8 mouse cellular contexts compared by ENCODE assay signal in genomic region chr3:89244158-89244981, GRCm38 (mm10). TPM values are rescaled to one million over a fixed set of nuclear protein-coding genes. Genes with fewer than 3 reads are reported as not detected.
A peak's percentile ranks its signal among the peaks of the same experiment; 100 is the strongest.
DNase-seq lines count a peak whose midpoint lies in the region; ATAC-seq and TF ChIP-seq lines count a peak whose summit lies in the region.

No protein-coding gene starts in this region.

- H3K4me3 ChIP-seq in gastrocnemius, adult 2 months: peak overlapping the region; percentile 90
- peak overlapping the region; percentile 42 to 48 (median 48) for H3K4me3 ChIP-seq in CH12.LX (replicated peaks in 1 of 3; ENCODE audit: low read depth in 2 of 3, low read length in 2 of 3, poor library complexity in 1 of 3)
- H3K4me3 ChIP-seq in embryonic facial prominence, embryonic 14.5 days (ENCODE audit: low read depth, low read length): peak overlapping the region; percentile 69
- peak overlapping the region; percentile 65 for H3K4me3 ChIP-seq in intestine, postnatal 0 days (ENCODE audit: low read depth, low read length)
- H3K4me3 ChIP-seq in lung, embryonic 16.5 days (ENCODE audit: low read length): peak overlapping the region; percentile 89
- peak overlapping the region; percentile 33 for H3K4me3 ChIP-seq in stomach, embryonic 14.5 days (ENCODE audit: low read depth, low read length)

- peak overlapping the region; percentile 87; the same call in 1 of the 2 replicates for H3K4me2 ChIP-seq in CH12.LX (ENCODE audit: insufficient read depth, low read depth, poor library complexity, severe bottlenecking)
- H3K4me2 ChIP-seq in embryonic facial prominence, embryonic 14.5 days (ENCODE audit: low read depth, low read length): peak overlapping the region; percentile 65
- H3K4me2 ChIP-seq in intestine, postnatal 0 days (replicated peaks; ENCODE audit: low read depth): peak overlapping the region; percentile 88
- peak overlapping the region; percentile 65 for H3K4me2 ChIP-seq in lung, embryonic 16.5 days (ENCODE audit: low read depth, low read length)
- H3K4me2 ChIP-seq in stomach, embryonic 14.5 days (replicated peaks; ENCODE audit: low read depth, low read length): peak overlapping the region; percentile 52

- peaks cover 3 to 54% of the 10 kb centered on the region in 2 experiments; a peak in 2 of 4 replicates for H3K4me1 ChIP-seq in CH12.LX (ENCODE audit: control insufficient read depth in 1 of 2, insufficient read depth in 2 of 2)
- peaks cover 6% of the 10 kb centered on the region; the same call in 1 of the 2 replicates for H3K4me1 ChIP-seq in embryonic facial prominence, embryonic 14.5 days (ENCODE audit: control insufficient read depth, insufficient read depth, low read length)
- peaks cover 7% of the 10 kb centered on the region; the same call in 1 of the 2 replicates for H3K4me1 ChIP-seq in intestine, postnatal 0 days (replicated peaks; ENCODE audit: control insufficient read depth, insufficient read depth, low read length)
- H3K4me1 ChIP-seq in lung, embryonic 16.5 days (replicated peaks; ENCODE audit: control insufficient read depth, insufficient read depth, low read length): peaks cover 29% of the 10 kb centered on the region
- peaks cover 20% of the 10 kb centered on the region for H3K4me1 ChIP-seq in stomach, embryonic 14.5 days (ENCODE audit: control insufficient read depth, insufficient read depth, low read length)

- H3K9ac ChIP-seq in CH12.LX (ENCODE audit: insufficient read depth, low read depth): peak overlapping the region; percentile 24; the same call in 1 of the 2 replicates
- H3K9ac ChIP-seq in embryonic facial prominence, embryonic 14.5 days (ENCODE audit: low read depth, low read length): peak overlapping the region; percentile 53
- H3K9ac ChIP-seq in intestine, postnatal 0 days (ENCODE audit: low read depth, low read length): no peak overlapping the region
- H3K9ac ChIP-seq in lung, embryonic 16.5 days (ENCODE audit: low read length): peak overlapping the region; percentile 53
- 0 out of 2 replicates have a peak overlapping the region, but pooled peaks have one; percentile 11 for H3K9ac ChIP-seq in stomach, embryonic 14.5 days (replicated peaks; ENCODE audit: low read depth, low read length)

- ATAC-seq in embryonic facial prominence, embryonic 14.5 days (ENCODE audit: low read depth): peak; percentile 27
- no peak for ATAC-seq in intestine, postnatal 0 days
- ATAC-seq in lung, embryonic 16.5 days (ENCODE audit: low read depth): peak; percentile 9
- ATAC-seq in stomach, embryonic 14.5 days (ENCODE audit: insufficient number of reproducible peaks, insufficient read depth, low FRiP score, low read depth): peak; percentile 20; the same call in 1 of the 2 replicates

- no peak for TF ChIP-seq POLR2A in CH12.LX (IDR thresholded peaks at IDR 0.05; ENCODE audit: low read depth, low read length)

- WGBS in embryonic facial prominence, embryonic 14.5 days: 14% methylated on average over 24 of the region's 25 CpGs
- WGBS in intestine, postnatal 0 days: 27% methylated on average over 25 of the region's 25 CpGs
- 12% methylated on average over 24 of the region's 25 CpGs for WGBS in lung, embryonic 16.5 days
- WGBS in stomach, embryonic 14.5 days: 14% methylated on average over 25 of the region's 25 CpGs

- peaks cover 16 to 37% of the 10 kb centered on the region in 2 experiments for H3K36me3 ChIP-seq in CH12.LX (replicated peaks in 1 of 2; ENCODE audit: control insufficient read depth in 1 of 2, insufficient read depth in 1 of 2, low read length in 1 of 2)
- H3K36me3 ChIP-seq in embryonic facial prominence, embryonic 14.5 days (ENCODE audit: control insufficient read depth, insufficient read depth, low read length): peaks cover 11% of the 10 kb centered on the region; the same call in 1 of the 2 replicates
- H3K36me3 ChIP-seq in intestine, postnatal 0 days (ENCODE audit: control insufficient read depth, insufficient read depth): peaks cover 3% of the 10 kb centered on the region; the same call in 1 of the 2 replicates
- H3K36me3 ChIP-seq in lung, embryonic 16.5 days (ENCODE audit: control insufficient read depth, insufficient read depth, low read length): peaks cover under 1% of the 10 kb centered on the region; the same call in 1 of the 2 replicates
- H3K36me3 ChIP-seq in stomach, embryonic 14.5 days (ENCODE audit: control insufficient read depth, insufficient read depth, low read length): peaks cover 1% of the 10 kb centered on the region; the same call in 1 of the 2 replicates

- intact Hi-C loops in gastrocnemius, adult 2 months (cut with DNase I): no loop called here

- no peaks in the 10 kb centered on the region for H3K27me3 ChIP-seq in CH12.LX (replicated peaks)
- no peaks in the 10 kb centered on the region for H3K27me3 ChIP-seq in embryonic facial prominence, embryonic 14.5 days (replicated peaks; ENCODE audit: control insufficient read depth, insufficient read depth, low read length)
- 0 out of 2 replicates have a peak, but pooled peaks cover 4% of the 10 kb centered on the region for H3K27me3 ChIP-seq in intestine, postnatal 0 days (replicated peaks; ENCODE audit: control insufficient read depth, insufficient read depth, low read length)
- H3K27me3 ChIP-seq in lung, embryonic 16.5 days (ENCODE audit: control insufficient read depth, insufficient read depth, low read depth, low read length): no peaks in the 10 kb centered on the region; the same call in 1 of the 2 replicates
- H3K27me3 ChIP-seq in stomach, embryonic 14.5 days (ENCODE audit: control insufficient read depth, insufficient read depth, low read length): no peaks in the 10 kb centered on the region

- TF ChIP-seq RAD21 in CH12.LX (IDR thresholded peaks at IDR 0.05; ENCODE audit: low read depth, low read length): no peak

- no peak overlapping the region for H3K27ac ChIP-seq in gastrocnemius, adult 2 months
- H3K27ac ChIP-seq in CH12.LX (ENCODE audit: insufficient read depth, low read depth): no peak overlapping the region
- peak overlapping the region; percentile 44; the same call in 1 of the 2 replicates for H3K27ac ChIP-seq in embryonic facial prominence, embryonic 14.5 days (replicated peaks; ENCODE audit: low read depth, low read length)
- no peak overlapping the region for H3K27ac ChIP-seq in intestine, postnatal 0 days (ENCODE audit: low read depth, low read length)
- H3K27ac ChIP-seq in lung, embryonic 16.5 days (ENCODE audit: low read length): peak overlapping the region; percentile 77
- H3K27ac ChIP-seq in stomach, embryonic 14.5 days (ENCODE audit: low read length): no peak overlapping the region

- H3K9me3 ChIP-seq in CH12.LX (replicated peaks; ENCODE audit: low read length): no peaks in the 10 kb centered on the region
- no peaks in the 10 kb centered on the region for H3K9me3 ChIP-seq in embryonic facial prominence, embryonic 14.5 days (ENCODE audit: control insufficient read depth, low read length)
- no peaks in the 10 kb centered on the region for H3K9me3 ChIP-seq in intestine, postnatal 0 days (ENCODE audit: control insufficient read depth)
- H3K9me3 ChIP-seq in lung, embryonic 16.5 days (ENCODE audit: control insufficient read depth, low read length): no peaks in the 10 kb centered on the region
- no peaks in the 10 kb centered on the region for H3K9me3 ChIP-seq in stomach, embryonic 14.5 days (ENCODE audit: control insufficient read depth, low read depth, low read length)

- TF ChIP-seq CTCF in gastrocnemius, adult 2 months (IDR thresholded peaks at IDR 0.05): peak; percentile 25; the same call in 1 of the 2 replicates
- peak in 1 of 2 experiments; percentile 37; a peak in 2 of 4 replicates for TF ChIP-seq CTCF in CH12.LX (conservative IDR thresholded peaks at IDR 0.05 in 1 of 2, IDR thresholded peaks at IDR 0.05 in 1 of 2; ENCODE audit: low read depth in 2 of 2, low read length in 2 of 2)
- TF ChIP-seq CTCF in intestine, postnatal 0 days (IDR thresholded peaks at IDR 0.05; ENCODE audit: low read depth): peak; percentile 48

- dilution Hi-C loops in CH12.LX (cut with MboI; ENCODE audit: extremely low pct_ligation_motif_present, extremely low pct_unique_long_range_greater_than_20kb, low sequenced_read_pairs): no loop called here

- no peak for TF ChIP-seq EP300 in CH12.LX (IDR thresholded peaks at IDR 0.05; ENCODE audit: low read length)

- no peak for DNase-seq in gastrocnemius, adult 2 months
- no peak for DNase-seq in gastrocnemius, postnatal 10 days
- DNase-seq in CH12.LX (ENCODE audit: extremely low read depth): no peak
- DNase-seq in embryonic facial prominence, embryonic 14.5 days (ENCODE audit: low spot score): no peak
- no peak for DNase-seq in right cerebral cortex, postnatal 36 days (ENCODE audit: low spot score in 2 of 2)

- in situ Hi-C loops in CH12.LX (cut with MboI; ENCODE audit: low pct_ligation_motif_present, low pct_unique_long_range_greater_than_20kb, low sequenced_read_pairs): loop anchor here (5.0 kb wide), 1 partner anchor 37 kb away; no protein-coding TSS in a partner anchor

- H3K79me2 ChIP-seq in CH12.LX (replicated peaks; ENCODE audit: control insufficient read depth, extremely low read depth, insufficient read depth, poor library complexity, severe bottlenecking): peaks cover 17% of the 10 kb centered on the region

RNA-seq across cellular contexts. Expression of gene Krtcap2, which starts 1.4 kb away (rescaled TPM):
- 10 to 100 TPM; 62.9 to 79.7 TPM for total RNA-seq in gastrocnemius, adult 2 months (2021)
- total RNA-seq in gastrocnemius, postnatal 10 days (2021): 10 to 100 TPM; 78.1 to 93.1 TPM
- total RNA-seq in CH12.LX (2012; rRNA removed) (141 and 143 TPM in 2 replicates), CH12.LX (2014; rRNA removed) (127 and 180 TPM in 2 replicates)
- 198 and 230 TPM in 2 replicates for polyA plus RNA-seq in CH12.LX (2012; ENCODE audit: insufficient read length, low read depth)
- 324 and 349 TPM in 2 replicates for polyA plus RNA-seq in embryonic facial prominence, embryonic 14.5 days (2014; fragmentation: Nextera tagmentation; extraction: Ambion mirVana)
- 273 and 281 TPM in 2 replicates for polyA plus RNA-seq in intestine, postnatal 0 days (2015; fragmentation: Nextera tagmentation; extraction: Ambion mirVana)
- 304 and 314 TPM in 2 replicates for polyA plus RNA-seq in lung, embryonic 16.5 days (2015; fragmentation: Nextera tagmentation; extraction: Ambion mirVana)
- 297 and 314 TPM in 2 replicates for polyA plus RNA-seq in stomach, embryonic 14.5 days (2014; fragmentation: Nextera tagmentation; extraction: Ambion mirVana)

RNA-seq across cellular contexts. Expression of gene Trim46, which starts 1.7 kb away (rescaled TPM):
- under 1 TPM; 0.18 to 0.50 TPM for total RNA-seq in gastrocnemius, adult 2 months (2021)
- total RNA-seq in gastrocnemius, postnatal 10 days (2021): under 1 TPM; 0.70 to 0.86 TPM
- total RNA-seq in CH12.LX (2012; rRNA removed): 1.9 and 2.0 TPM in 2 replicates
- 0.36 TPM in 2 replicates for total RNA-seq in CH12.LX (2014; rRNA removed)
- polyA plus RNA-seq in CH12.LX (2012; ENCODE audit: insufficient read length, low read depth): 1.4 and 1.9 TPM in 2 replicates
- 3.7 and 4.7 TPM in 2 replicates for polyA plus RNA-seq in embryonic facial prominence, embryonic 14.5 days (2014; fragmentation: Nextera tagmentation; extraction: Ambion mirVana)
- 1.2 and 1.3 TPM in 2 replicates for polyA plus RNA-seq in intestine, postnatal 0 days (2015; fragmentation: Nextera tagmentation; extraction: Ambion mirVana)
- 7.2 and 7.7 TPM in 2 replicates for polyA plus RNA-seq in lung, embryonic 16.5 days (2015; fragmentation: Nextera tagmentation; extraction: Ambion mirVana)
- 4.9 and 5.1 TPM in 2 replicates for polyA plus RNA-seq in stomach, embryonic 14.5 days (2014; fragmentation: Nextera tagmentation; extraction: Ambion mirVana)

RNA-seq across cellular contexts. Expression of gene Dpm3, which starts 14.8 kb away (rescaled TPM):
- 10 to 100 TPM; 16.4 to 26.9 TPM for total RNA-seq in gastrocnemius, adult 2 months (2021)
- 10 to 100 TPM; 47.4 to 54.9 TPM for total RNA-seq in gastrocnemius, postnatal 10 days (2021)
- 189 and 228 TPM in 2 replicates for total RNA-seq in CH12.LX (2012; rRNA removed)
- total RNA-seq in CH12.LX (2014; rRNA removed): 45.8 and 52.7 TPM in 2 replicates
- 70.4 and 74.8 TPM in 2 replicates for polyA plus RNA-seq in CH12.LX (2012; ENCODE audit: insufficient read length, low read depth)
- polyA plus RNA-seq in embryonic facial prominence, embryonic 14.5 days (2014; fragmentation: Nextera tagmentation; extraction: Ambion mirVana): 151 and 177 TPM in 2 replicates
- polyA plus RNA-seq in intestine, postnatal 0 days (2015; fragmentation: Nextera tagmentation; extraction: Ambion mirVana): 120 and 128 TPM in 2 replicates
- 135 and 138 TPM in 2 replicates for polyA plus RNA-seq in lung, embryonic 16.5 days (2015; fragmentation: Nextera tagmentation; extraction: Ambion mirVana)
- polyA plus RNA-seq in stomach, embryonic 14.5 days (2014; fragmentation: Nextera tagmentation; extraction: Ambion mirVana): 144 and 186 TPM in 2 replicates

RNA-seq across cellular contexts. Expression of gene Muc1, which starts 15.5 kb away (rescaled TPM):
- under 1 TPM; 0.13 to 0.22 TPM for total RNA-seq in gastrocnemius, adult 2 months (2021)
- total RNA-seq in gastrocnemius, postnatal 10 days (2021): under 1 TPM; 0.16 to 0.63 TPM
- total RNA-seq in CH12.LX (2012; rRNA removed): 0.38 and 0.50 TPM in 2 replicates
- 0.09 and 0.28 TPM in 2 replicates for total RNA-seq in CH12.LX (2014; rRNA removed)
- 0.60 and 0.71 TPM in 2 replicates for polyA plus RNA-seq in CH12.LX (2012; ENCODE audit: insufficient read length, low read depth)
- polyA plus RNA-seq in embryonic facial prominence, embryonic 14.5 days (2014; fragmentation: Nextera tagmentation; extraction: Ambion mirVana): 2.0 and 4.1 TPM in 2 replicates
- 3.5 and 6.7 TPM in 2 replicates for polyA plus RNA-seq in intestine, postnatal 0 days (2015; fragmentation: Nextera tagmentation; extraction: Ambion mirVana)
- 151 and 162 TPM in 2 replicates for polyA plus RNA-seq in lung, embryonic 16.5 days (2015; fragmentation: Nextera tagmentation; extraction: Ambion mirVana)
- 56.3 and 58.2 TPM in 2 replicates for polyA plus RNA-seq in stomach, embryonic 14.5 days (2014; fragmentation: Nextera tagmentation; extraction: Ambion mirVana)

RNA-seq across cellular contexts. Expression of gene Mtx1, which starts 17.5 kb away (rescaled TPM):
- 10 to 100 TPM; 40.7 to 51.4 TPM for total RNA-seq in gastrocnemius, adult 2 months (2021)
- total RNA-seq in gastrocnemius, postnatal 10 days (2021): 10 to 100 TPM; 55.2 to 57.3 TPM
- 205 and 222 TPM in 2 replicates for total RNA-seq in CH12.LX (2012; rRNA removed)
- total RNA-seq in CH12.LX (2014; rRNA removed): 256 and 299 TPM in 2 replicates
- polyA plus RNA-seq in CH12.LX (2012; ENCODE audit: insufficient read length, low read depth): 159 and 162 TPM in 2 replicates
- polyA plus RNA-seq in embryonic facial prominence, embryonic 14.5 days (2014; fragmentation: Nextera tagmentation; extraction: Ambion mirVana): 151 and 163 TPM in 2 replicates
- polyA plus RNA-seq in intestine, postnatal 0 days (2015; fragmentation: Nextera tagmentation; extraction: Ambion mirVana): 140 and 145 TPM in 2 replicates
- polyA plus RNA-seq in lung, embryonic 16.5 days (2015; fragmentation: Nextera tagmentation; extraction: Ambion mirVana): 174 and 188 TPM in 2 replicates
- 182 and 196 TPM in 2 replicates for polyA plus RNA-seq in stomach, embryonic 14.5 days (2014; fragmentation: Nextera tagmentation; extraction: Ambion mirVana)

Comparison
In these comparisons a context has a peak if more than half of its experiments do, and no peak if none do; other contexts are left out.
1. H3K27ac ChIP-seq: peak in embryonic facial prominence, embryonic 14.5 days (single experiment) and lung, embryonic 16.5 days (single experiment); none in gastrocnemius, adult 2 months (single experiment), CH12.LX (single experiment), intestine, postnatal 0 days (single experiment) and stomach, embryonic 14.5 days (single experiment).
2. H3K4me3 ChIP-seq: peak in every context shown above with its lines; median percentile 90 in gastrocnemius, adult 2 months; 89 in lung, embryonic 16.5 days; 69 in embryonic facial prominence, embryonic 14.5 days; 65 in intestine, postnatal 0 days; 48 in CH12.LX; 33 in stomach, embryonic 14.5 days.
3. Peak in every context shown above with its lines, with median percentiles within 50 percentile points of each other: H3K4me2 ChIP-seq.